8 mouse cellular contexts compared by ENCODE assay signal in the genomic region with DNA sequence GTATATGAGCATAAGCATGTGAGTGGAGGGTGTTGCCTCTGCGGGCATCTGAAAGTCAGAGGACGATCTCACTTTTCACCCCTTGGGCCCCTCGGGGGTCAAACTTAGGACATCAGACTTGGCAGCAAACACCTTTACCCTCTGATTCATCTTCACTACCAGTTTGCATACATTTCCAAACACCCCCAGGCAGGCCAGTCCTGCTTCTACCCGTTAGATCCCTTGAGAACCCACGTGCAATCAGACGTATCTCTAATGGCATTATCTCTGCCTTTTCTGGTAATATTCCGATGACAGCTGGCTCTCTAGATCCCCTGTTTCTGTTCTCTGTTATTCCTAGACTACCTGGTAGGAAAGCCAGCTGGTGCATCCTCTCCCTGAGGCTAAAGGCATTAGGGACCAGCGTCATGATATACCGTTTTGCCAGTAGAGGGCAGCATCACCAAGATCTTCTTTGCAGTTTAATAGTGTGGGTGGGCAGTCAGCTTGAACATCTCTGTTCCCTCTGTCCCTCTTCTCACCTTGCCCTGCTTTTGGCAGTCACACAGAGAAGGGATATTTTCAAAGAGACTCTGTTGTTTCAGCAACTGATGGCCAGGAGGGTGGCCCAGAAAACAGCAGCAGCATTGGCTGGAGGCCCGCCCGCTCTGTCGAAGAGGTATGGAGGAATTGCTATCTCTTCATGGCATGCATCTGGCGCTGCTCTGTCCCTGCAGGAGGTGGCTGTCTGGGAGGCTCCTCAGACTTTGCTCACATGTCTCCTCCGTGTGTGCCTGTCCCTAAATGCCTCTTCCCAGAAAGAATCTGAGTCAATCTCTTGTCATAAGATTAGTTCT.
DNase-seq lines count a peak whose midpoint lies in the region; ATAC-seq and TF ChIP-seq lines count a peak whose summit lies in the region.

No protein-coding gene starts in this region.

- no peak for TF ChIP-seq POLR2A in cerebellum, adult 2 months (IDR thresholded peaks at IDR 0.05; ENCODE audit: borderline replicate concordance, insufficient read depth, low read length)

- ATAC-seq in forebrain, postnatal 0 days = peak; percentile 86
- ATAC-seq in hindbrain, embryonic 13.5 days (ENCODE audit: low FRiP score) = peak; percentile 76; the same call in 1 of the 2 replicates
- ATAC-seq in midbrain, embryonic 12.5 days (ENCODE audit: low FRiP score, low read depth) = peak; percentile 74

- no peaks in the 10 kb centered on the region for H3K36me3 ChIP-seq in forebrain, postnatal 0 days (ENCODE audit: insufficient read depth)
- H3K36me3 ChIP-seq in hindbrain, embryonic 13.5 days = no peaks in the 10 kb centered on the region
- H3K36me3 ChIP-seq in midbrain, embryonic 12.5 days = no peaks in the 10 kb centered on the region

- no peaks in the 10 kb centered on the region for H3K4me1 ChIP-seq in cerebellum, adult 2 months (ENCODE audit: control insufficient read depth, insufficient read depth, low read length)
- 0 out of 2 replicates have a peak, but pooled peaks cover 3% of the 10 kb centered on the region for H3K4me1 ChIP-seq in forebrain, postnatal 0 days (ENCODE audit: insufficient read depth)
- peaks cover 8% of the 10 kb centered on the region; the same call in 1 of the 2 replicates for H3K4me1 ChIP-seq in hindbrain, embryonic 13.5 days (replicated peaks)
- 0 out of 2 replicates have a peak, but pooled peaks cover 2% of the 10 kb centered on the region for H3K4me1 ChIP-seq in midbrain, embryonic 12.5 days

- no peak overlapping the region for H3K4me3 ChIP-seq in cerebellum, adult 2 months (replicated peaks; ENCODE audit: insufficient read depth, low read depth, low read length)
- no peak overlapping the region for H3K4me3 ChIP-seq in forebrain, postnatal 0 days (ENCODE audit: low read depth, low read length)
- H3K4me3 ChIP-seq in hindbrain, embryonic 13.5 days = no peak overlapping the region
- H3K4me3 ChIP-seq in left cerebral cortex, adult 2 months = peak overlapping the region; percentile 31; the same call in 1 of the 2 replicates
- no peak overlapping the region for H3K4me3 ChIP-seq in midbrain, embryonic 12.5 days

- H3K9ac ChIP-seq in forebrain, postnatal 0 days = no peak overlapping the region
- H3K9ac ChIP-seq in hindbrain, embryonic 13.5 days = no peak overlapping the region
- no peak overlapping the region for H3K9ac ChIP-seq in midbrain, embryonic 12.5 days (replicated peaks)

- DNase-seq in ovary, postnatal 10 days (ENCODE audit: low spot score) = peak; percentile 27
- DNase-seq in ovary, adult 18-20 months (ENCODE audit: low spot score) = no peak
- DNase-seq in cerebellum, adult 2 months = peak; percentile 54 to 56
- DNase-seq in forebrain, postnatal 0 days = peak; percentile 87
- peak; percentile 70 to 77 for DNase-seq in left cerebral cortex, adult 2 months (ENCODE audit: extremely low spot score in 1 of 2, low spot score in 2 of 2)
- DNase-seq in telencephalon, adult 2 months (ENCODE audit: low read depth, low spot score) = peak; percentile 69

- WGBS in cerebellum, adult 2 months = 27% methylated on average over 14 of the region's 14 CpGs
- 49% methylated on average over 14 of the region's 14 CpGs for WGBS in forebrain, postnatal 0 days
- 39% methylated on average over 14 of the region's 14 CpGs for WGBS in hindbrain, embryonic 13.5 days
- WGBS in midbrain, embryonic 12.5 days = 41% methylated on average over 14 of the region's 14 CpGs

- H3K9me3 ChIP-seq in forebrain, postnatal 0 days (ENCODE audit: low read length) = no peaks in the 10 kb centered on the region
- H3K9me3 ChIP-seq in hindbrain, embryonic 13.5 days = no peaks in the 10 kb centered on the region
- H3K9me3 ChIP-seq in midbrain, embryonic 12.5 days = no peaks in the 10 kb centered on the region

- H3K4me2 ChIP-seq in forebrain, postnatal 0 days (ENCODE audit: low read depth) = peak overlapping the region; percentile 17; the same call in 1 of the 2 replicates
- H3K4me2 ChIP-seq in hindbrain, embryonic 13.5 days = peak overlapping the region; percentile 36
- no peak overlapping the region for H3K4me2 ChIP-seq in midbrain, embryonic 12.5 days (replicated peaks)

- intact Hi-C loops in left cerebral cortex, adult 2 months (cut with DNase I) = loop anchor here (1.0 to 5.0 kb wide), 3 partner anchors 270 to 405 kb away; no protein-coding TSS in a partner anchor

- H3K27ac ChIP-seq in cerebellum, adult 2 months (ENCODE audit: insufficient read depth, low read length) = no peak overlapping the region
- H3K27ac ChIP-seq in forebrain, postnatal 0 days (ENCODE audit: low read depth, low read length) = no peak overlapping the region
- no peak overlapping the region for H3K27ac ChIP-seq in hindbrain, embryonic 13.5 days
- H3K27ac ChIP-seq in left cerebral cortex, adult 2 months = peak overlapping the region; percentile 72
- no peak overlapping the region for H3K27ac ChIP-seq in midbrain, embryonic 12.5 days (replicated peaks)

- TF ChIP-seq CTCF in cerebellum, adult 2 months (IDR thresholded peaks at IDR 0.05; ENCODE audit: borderline replicate concordance, insufficient read depth, low read depth, low read length) = peak; percentile 67; the same call in 1 of the 2 replicates
- TF ChIP-seq CTCF in forebrain, postnatal 0 days (IDR thresholded peaks at IDR 0.05; ENCODE audit: low read depth) = peak; percentile 89
- TF ChIP-seq CTCF in left cerebral cortex, adult 2 months (IDR thresholded peaks at IDR 0.05) = peak; percentile 79

- no peaks in the 10 kb centered on the region for H3K27me3 ChIP-seq in cerebellum, adult 2 months (ENCODE audit: control insufficient read depth, insufficient read depth, low read length)
- H3K27me3 ChIP-seq in forebrain, postnatal 0 days (ENCODE audit: insufficient read depth, low read length) = no peaks in the 10 kb centered on the region
- H3K27me3 ChIP-seq in hindbrain, embryonic 13.5 days = no peaks in the 10 kb centered on the region
- no peaks in the 10 kb centered on the region for H3K27me3 ChIP-seq in midbrain, embryonic 12.5 days
